Mouse (Mus musculus) CH12.LX (cell line): Measurements from ENCODE around the gene Smg6. TPM values are rescaled to one million over a fixed set of nuclear protein-coding genes. Genes with fewer than 3 reads are reported as not detected.

ENCODE experiments used
- DNase-seq: peaks from one replicate; pipeline ENCODE4 v3.0.0-alpha.2; 2013; ENCODE audit errors: extremely low read depth
- H3K27ac ChIP-seq: 2 replicates; pipeline ENCODE4 v1.5.1; 2012; ENCODE audit warnings: low read depth, mild to moderate bottlenecking, control low read depth, moderate library complexity; ENCODE audit not compliant: insufficient read depth
- H3K27me3 ChIP-seq: replicated peaks from 2 replicates; pipeline ENCODE3; 2012; ENCODE audit warnings: inconsistent platforms
- H3K36me3 ChIP-seq, 2 experiments: replicated peaks in 1 of 2; 2 replicates each; pipeline versions ENCODE3 to v1.6.1; 2012; ENCODE audit warnings: inconsistent platforms in 1 of 2, low read length in 1 of 2, mild to moderate bottlenecking in 1 of 2, mixed read lengths in 1 of 2, moderate library complexity in 1 of 2; ENCODE audit not compliant: control insufficient read depth in 1 of 2, insufficient read depth in 1 of 2
- H3K4me1 ChIP-seq, 2 experiments: 2 replicates each; pipeline ENCODE4 v1.6.1; 2012; ENCODE audit warnings: inconsistent platforms in 1 of 2, moderate library complexity in 1 of 2; ENCODE audit not compliant: insufficient read depth in 2 of 2, control insufficient read depth in 1 of 2
- H3K4me2 ChIP-seq: 2 replicates; pipeline ENCODE4 v1.6.1; 2012; ENCODE audit warnings: low read depth, mild to moderate bottlenecking, control low read depth; ENCODE audit not compliant: poor library complexity, insufficient read depth, severe bottlenecking
- H3K4me3 ChIP-seq, 3 experiments: fragments of 150-350 bp in 1 of 3; sonication (generic) in 1 of 3; replicated peaks in 1 of 3; 2 replicates each; pipeline versions ENCODE3 to v1.5.1; 2011 to 2012; ENCODE audit warnings: low read depth in 2 of 3, low read length in 2 of 3, mild to moderate bottlenecking in 2 of 3, moderate library complexity in 2 of 3, control low read depth in 1 of 3, improper control_type of control experiment in 1 of 3, inconsistent platforms in 1 of 3, mixed read lengths in 1 of 3; ENCODE audit not compliant: poor library complexity in 1 of 3
- H3K79me2 ChIP-seq: replicated peaks from 2 replicates; pipeline ENCODE4 v1.6.1; 2012; ENCODE audit warnings: mild to moderate bottlenecking, moderate library complexity; ENCODE audit not compliant: control insufficient read depth, poor library complexity, insufficient read depth, severe bottlenecking; ENCODE audit errors: extremely low read depth
- H3K9ac ChIP-seq: 2 replicates; pipeline ENCODE4 v1.6.1; 2012; ENCODE audit warnings: low read depth, mild to moderate bottlenecking, control low read depth, moderate library complexity; ENCODE audit not compliant: insufficient read depth
- H3K9me3 ChIP-seq: replicated peaks from 2 replicates; pipeline ENCODE3; 2012; ENCODE audit warnings: low read length, inconsistent platforms, mixed read lengths
- CHD2 ChIP-seq: IDR thresholded peaks from 2 replicates; pipeline ENCODE4 v1.6.1; 2011; ENCODE audit warnings: low read length, improper control_type of control experiment
- E2F4 ChIP-seq: IDR thresholded peaks from 2 replicates; pipeline ENCODE4 v1.6.1; 2011; ENCODE audit warnings: low read depth, low read length, improper control_type of control experiment; ENCODE audit not compliant: insufficient replicate concordance
- ELF1 ChIP-seq: IDR thresholded peaks from 2 replicates; pipeline ENCODE4 v1.6.1; 2014; ENCODE audit warnings: low read depth, mild to moderate bottlenecking, inconsistent platforms, low read length, improper control_type of control experiment
- EP300 ChIP-seq: IDR thresholded peaks from 2 replicates; pipeline ENCODE4 v1.6.1; 2011; ENCODE audit warnings: low read length, improper control_type of control experiment
- HCFC1 ChIP-seq: IDR thresholded peaks from 2 replicates; pipeline ENCODE4 v1.6.1; 2012; ENCODE audit warnings: low read depth, mild to moderate bottlenecking, inconsistent platforms, low read length, improper control_type of control experiment
- IRF4 ChIP-seq: IDR thresholded peaks from 2 replicates; pipeline ENCODE4 v1.6.1; 2014; ENCODE audit warnings: low read depth, mild to moderate bottlenecking, inconsistent platforms, low read length, improper control_type of control experiment
- JUN ChIP-seq: IDR thresholded peaks from 2 replicates; pipeline ENCODE4 v1.6.1; 2011; ENCODE audit warnings: low read depth, mild to moderate bottlenecking, low read length, improper control_type of control experiment, moderate library complexity; ENCODE audit not compliant: insufficient read depth
- JUND ChIP-seq: conservative IDR thresholded peaks from 2 replicates; pipeline ENCODE4 v1.6.1; 2011; ENCODE audit warnings: low read depth, low read length, improper control_type of control experiment
- KAT2A ChIP-seq: IDR thresholded peaks from 2 replicates; pipeline ENCODE4 v1.6.1; 2012; ENCODE audit warnings: low read length, improper control_type of control experiment, inconsistent platforms; ENCODE audit not compliant: insufficient replicate concordance
- MAFK ChIP-seq: IDR thresholded peaks from 2 replicates; pipeline ENCODE4 v1.6.1; 2011; ENCODE audit warnings: low read length, improper control_type of control experiment; ENCODE audit not compliant: insufficient replicate concordance
- MYC ChIP-seq: IDR thresholded peaks from 2 replicates; pipeline ENCODE4 v1.6.1; 2011; ENCODE audit warnings: low read depth, mild to moderate bottlenecking, improper control_type of control experiment, low read length
- NELFE ChIP-seq: IDR thresholded peaks from 2 replicates; pipeline ENCODE4 v1.6.1; 2011; ENCODE audit warnings: low read depth, low read length, improper control_type of control experiment
- NRF1 ChIP-seq: IDR thresholded peaks from 2 replicates; pipeline ENCODE4 v1.6.1; 2014; ENCODE audit warnings: low read depth, mild to moderate bottlenecking, inconsistent platforms, low read length, improper control_type of control experiment, moderate library complexity
- POLR2A ChIP-seq: IDR thresholded peaks from 2 replicates; pipeline ENCODE4 v1.6.1; 2011; ENCODE audit warnings: low read depth, mild to moderate bottlenecking, improper control_type of control experiment, low read length
- POLR2AphosphoS2 ChIP-seq: IDR thresholded peaks from 2 replicates; pipeline ENCODE4 v1.6.1; 2011; ENCODE audit warnings: low read depth, low read length, improper control_type of control experiment
- SIN3A ChIP-seq: IDR thresholded peaks from 2 replicates; pipeline ENCODE4 v1.6.1; 2012; ENCODE audit warnings: low read length, improper control_type of control experiment, inconsistent platforms
- SMC3 ChIP-seq: IDR thresholded peaks from 2 replicates; pipeline ENCODE4 v1.6.1; 2011; ENCODE audit warnings: low read depth, low read length, improper control_type of control experiment
- TBP ChIP-seq: conservative IDR thresholded peaks from 2 replicates; pipeline ENCODE4 v1.6.1; 2011; ENCODE audit warnings: low read depth, low read length, improper control_type of control experiment
- TCF12 ChIP-seq: IDR thresholded peaks from 2 replicates; pipeline ENCODE4 v1.6.1; 2014; ENCODE audit warnings: low read depth, mild to moderate bottlenecking, inconsistent platforms, low read length, improper control_type of control experiment
- ZC3H11A ChIP-seq: IDR thresholded peaks from 2 replicates; pipeline ENCODE4 v1.6.1; 2012; ENCODE audit warnings: low read depth, mild to moderate bottlenecking, inconsistent platforms, low read length, improper control_type of control experiment
- ZMIZ1 ChIP-seq: IDR thresholded peaks from 2 replicates; pipeline ENCODE4 v1.6.1; 2012; ENCODE audit warnings: low read depth, mild to moderate bottlenecking, inconsistent platforms, low read length, improper control_type of control experiment
- dilution Hi-C: fragments of 300-500 bp; cut with MboI; formaldehyde crosslinking; loops from 2 replicates; pipeline ENCODE4 v1.14.3; 2020; ENCODE audit warnings: low sequenced_read_pairs; ENCODE audit not compliant: extremely low pct_unique_long_range_greater_than_20kb, extremely low pct_ligation_motif_present
- in situ Hi-C: fragments of 300-500 bp; cut with MboI; formaldehyde crosslinking; loops from 3 replicates; pipeline ENCODE4 v1.14.3; 2019; ENCODE audit warnings: low sequenced_read_pairs, low pct_ligation_motif_present, low pct_unique_long_range_greater_than_20kb, mixed read lengths
- polyA plus RNA-seq: library from polyadenylated mRNA; unstranded; fragments of >175 nt; gene quantifications from 2 replicates; pipeline ENCODE4 v1.2.1, GENCODE M21; 2012; ENCODE audit warnings: low read depth; ENCODE audit not compliant: insufficient read length
- total RNA-seq, 2 experiments: library from RNA; depleted of rRNA; stranded (reverse); fragments of 300-350 nt in 1 of 2; fragments of >200 nt in 1 of 2; gene quantifications; 2 replicates each; pipeline ENCODE4 v1.2.3; 2012 to 2014

Smg6 gene
- total and polyA plus RNA-seq, 3 experiments, result 9.0 to 18.5 (median 12.1) TPM

- TF ChIP-seq CHD2 (no peak), SIN3A (no peak), ZMIZ1 (no peak), POLR2A (no peak), SMC3 (no peak), TCF12 (no peak), HCFC1 (no peak), JUND (no peak), MAFK (no peak), MYC (no peak), NRF1 (no peak)
- in situ Hi-C loops, result no loop called here
Observed at GRCm38 (mm10) chr11:75102763-75103339, 177.2 kb downstream of the Smg6 start.

GRCm38 (mm10) chr11:75106614-75107013 lies 181.0 kb downstream of the Smg6 start:
- no peaks in the 10 kb centered on the region for H3K27me3 ChIP-seq
- H3K9me3 ChIP-seq, result no peaks in the 10 kb centered on the region
- peaks cover 2 to 33% of the 10 kb centered on the region in 2 experiments for H3K4me1 ChIP-seq
- H3K4me2 ChIP-seq, result peak overlapping the region; percentile 70
- no peak overlapping the region for H3K4me3 ChIP-seq
- H3K27ac ChIP-seq, result peak overlapping the region; percentile 51
- H3K9ac ChIP-seq, result peak overlapping the region; percentile 39; the same call in 1 of the 2 replicates
- peak; percentile 78 for DNase-seq
- H3K79me2 ChIP-seq, result no peaks in the 10 kb centered on the region
- in situ Hi-C loops, result no loop called here
- H3K36me3 ChIP-seq, result peaks cover 0 to 16% of the 10 kb centered on the region in 2 experiments
- dilution Hi-C loops, result no loop called here
- TF ChIP-seq NELFE (no peak), HCFC1 (peak; percentile 38; the same call in 1 of the 2 replicates), E2F4 (no peak), ZC3H11A (no peak), IRF4 (0 out of 2 replicates have a peak, but pooled peaks have one; percentile 10), POLR2AphosphoS2 (no peak), KAT2A (no peak), POLR2A (peak; percentile 44; the same call in 1 of the 2 replicates), EP300 (peak; percentile 74), MYC (peak; percentile 22; the same call in 1 of the 2 replicates), JUND (peak; percentile 25), ZMIZ1 (no peak), TBP (peak; percentile 45; the same call in 1 of the 2 replicates), ELF1 (peak; percentile 45; the same call in 1 of the 2 replicates), JUN (no peak)
- TF ChIP-seq, all 38 proteins: peak for 8

More at GRCm38 (mm10) chr11:75102763-75103339, 177.2 kb downstream of the Smg6 start:
- H3K4me2 ChIP-seq, result no peak overlapping the region
- DNase-seq, result no peak
- dilution Hi-C loops, result no loop called here
- peaks cover 0 to 12% of the 10 kb centered on the region in 2 experiments for H3K36me3 ChIP-seq
- H3K9me3 ChIP-seq, result no peaks in the 10 kb centered on the region
- H3K27ac ChIP-seq, result no peak overlapping the region
- H3K79me2 ChIP-seq, result no peaks in the 10 kb centered on the region
- peaks cover 2 to 28% of the 10 kb centered on the region in 2 experiments for H3K4me1 ChIP-seq
- H3K4me3 ChIP-seq, result no peak overlapping the region
- H3K27me3 ChIP-seq, result no peaks in the 10 kb centered on the region
- H3K9ac ChIP-seq, result no peak overlapping the region
